11 mouse cellular contexts compared by ENCODE assay signal in the genomic region with DNA sequence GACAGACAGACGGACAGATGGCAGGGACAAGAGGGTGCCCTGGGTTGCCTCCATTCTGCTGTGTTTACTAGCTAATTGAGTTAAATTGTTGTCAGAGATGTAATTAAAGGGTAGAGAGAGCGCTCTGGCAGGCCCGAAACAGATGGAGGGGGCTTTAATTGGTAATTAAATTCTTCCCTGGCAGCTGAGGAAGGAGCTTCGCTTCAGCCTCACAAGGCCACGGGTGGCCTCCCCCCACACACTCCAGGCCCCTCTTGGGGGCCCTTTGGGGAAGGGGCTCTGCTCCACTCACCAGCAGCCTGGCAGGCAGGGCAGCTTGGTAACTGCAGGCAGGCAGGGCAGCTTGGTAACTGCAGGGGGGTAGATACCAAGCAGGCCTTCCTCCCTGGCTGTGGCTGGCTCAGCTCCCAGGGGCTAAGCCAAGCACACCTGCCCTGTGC. TPM values are rescaled to one million over a fixed set of nuclear protein-coding genes. Genes with fewer than 3 reads are reported as not detected.
DNase-seq lines count a peak whose midpoint lies in the region; ATAC-seq and TF ChIP-seq lines count a peak whose summit lies in the region.
"Had no signal": no experiment of that assay in that cellular context is flagged by ENCODE, and none has a peak within 500 bp of the region (broad histone marks: within the 10 kb centered on the region; RNA-seq: fewer than 3 reads in every experiment).

No protein-coding gene starts in this region.

- H3K36me3 ChIP-seq in stomach, embryonic 14.5 days (ENCODE audit: control insufficient read depth, insufficient read depth, low read length), result no peaks in the 10 kb centered on the region
- H3K36me3 ChIP-seq in stomach, postnatal 0 days (ENCODE audit: control insufficient read depth, insufficient read depth, low read length), result no peaks in the 10 kb centered on the region
- no peaks in the 10 kb centered on the region for H3K36me3 ChIP-seq in hindbrain, embryonic 10.5 days
- no peaks in the 10 kb centered on the region for H3K36me3 ChIP-seq in midbrain, embryonic 13.5 days
- H3K36me3 ChIP-seq in liver, postnatal 0 days (replicated peaks; ENCODE audit: insufficient read depth, low read length), result no peaks in the 10 kb centered on the region
- H3K36me3 ChIP-seq: limb, embryonic 15.5 days had no signal

- ATAC-seq in stomach, embryonic 14.5 days (ENCODE audit: insufficient number of reproducible peaks, insufficient read depth, low FRiP score, low read depth), result no peak
- no peak for ATAC-seq in stomach, postnatal 0 days (ENCODE audit: low FRiP score, low TSS enrichment)
- peak; percentile 93 for ATAC-seq in midbrain, embryonic 13.5 days
- no peak for ATAC-seq in liver, postnatal 0 days

- H3K4me3 ChIP-seq in stomach, embryonic 14.5 days (ENCODE audit: low read depth, low read length), result no peak overlapping the region
- no peak overlapping the region for H3K4me3 ChIP-seq in stomach, postnatal 0 days (ENCODE audit: low read depth, low read length)
- peak overlapping the region; percentile 20; the same call in 1 of the 2 replicates for H3K4me3 ChIP-seq in hindbrain, embryonic 10.5 days
- no peak overlapping the region for H3K4me3 ChIP-seq in midbrain, embryonic 13.5 days (replicated peaks)
- H3K4me3 ChIP-seq in liver, postnatal 0 days (ENCODE audit: low read depth, low read length), result no peak overlapping the region
- H3K4me3 ChIP-seq: limb, embryonic 15.5 days had no signal

- H3K4me2 ChIP-seq in stomach, embryonic 14.5 days (replicated peaks; ENCODE audit: low read depth, low read length), result no peak overlapping the region
- H3K4me2 ChIP-seq in stomach, postnatal 0 days (replicated peaks; ENCODE audit: low read depth), result no peak overlapping the region
- 0 out of 2 replicates have a peak overlapping the region, but pooled peaks have one; percentile 3 for H3K4me2 ChIP-seq in midbrain, embryonic 13.5 days (replicated peaks)
- no peak overlapping the region for H3K4me2 ChIP-seq in liver, postnatal 0 days (ENCODE audit: low read depth, low read length)
- H3K4me2 ChIP-seq: limb, embryonic 15.5 days had no signal

- no peak for DNase-seq in stomach, postnatal 0 days (ENCODE audit: low spot score)
- DNase-seq in hindbrain, embryonic 10.5 days (ENCODE audit: low spot score), result no peak
- no peak for DNase-seq in ovary, postnatal 36 days (ENCODE audit: low spot score)
- DNase-seq in cerebellum, postnatal 36 days, result no peak
- DNase-seq in liver, postnatal 0 days, result no peak
- DNase-seq: gastrocnemius, postnatal 10 days; kidney, postnatal 4 days; lung, postnatal 10 days had no signal

- H3K4me1 ChIP-seq in stomach, embryonic 14.5 days (ENCODE audit: control insufficient read depth, insufficient read depth, low read length), result 0 out of 2 replicates have a peak, but pooled peaks cover 11% of the 10 kb centered on the region
- no peaks in the 10 kb centered on the region for H3K4me1 ChIP-seq in stomach, postnatal 0 days (replicated peaks; ENCODE audit: control insufficient read depth, insufficient read depth)
- H3K4me1 ChIP-seq in hindbrain, embryonic 10.5 days (replicated peaks), result peaks cover 62% of the 10 kb centered on the region
- H3K4me1 ChIP-seq in midbrain, embryonic 13.5 days (replicated peaks), result peaks cover 29% of the 10 kb centered on the region
- 0 out of 2 replicates have a peak, but pooled peaks cover 4% of the 10 kb centered on the region for H3K4me1 ChIP-seq in liver, postnatal 0 days (ENCODE audit: insufficient read depth)
- H3K4me1 ChIP-seq: limb, embryonic 15.5 days had no signal

- no peak overlapping the region for H3K9ac ChIP-seq in stomach, embryonic 14.5 days (replicated peaks; ENCODE audit: low read depth, low read length)
- no peak overlapping the region for H3K9ac ChIP-seq in stomach, postnatal 0 days (ENCODE audit: low read length)
- H3K9ac ChIP-seq in midbrain, embryonic 13.5 days (replicated peaks), result peak overlapping the region; percentile 36; the same call in 1 of the 2 replicates
- H3K9ac ChIP-seq in liver, postnatal 0 days (replicated peaks), result no peak overlapping the region
- H3K9ac ChIP-seq: limb, embryonic 15.5 days had no signal

- no peaks in the 10 kb centered on the region for H3K9me3 ChIP-seq in stomach, embryonic 14.5 days (ENCODE audit: control insufficient read depth, low read depth, low read length)
- no peaks in the 10 kb centered on the region for H3K9me3 ChIP-seq in stomach, postnatal 0 days (ENCODE audit: control insufficient read depth, low read length)
- H3K9me3 ChIP-seq in hindbrain, embryonic 10.5 days, result no peaks in the 10 kb centered on the region
- no peaks in the 10 kb centered on the region for H3K9me3 ChIP-seq in midbrain, embryonic 13.5 days
- no peaks in the 10 kb centered on the region for H3K9me3 ChIP-seq in liver, postnatal 0 days (ENCODE audit: low read length)
- H3K9me3 ChIP-seq: limb, embryonic 15.5 days had no signal

- TF ChIP-seq EP300 in stomach, postnatal 0 days (optimal IDR thresholded peaks at IDR 0.05), result no peak
- TF ChIP-seq EP300 in liver, postnatal 0 days (IDR thresholded peaks at IDR 0.05; ENCODE audit: low read depth), result no peak

- TF ChIP-seq CTCF in stomach, postnatal 0 days (IDR thresholded peaks at IDR 0.05; ENCODE audit: low read depth), result no peak
- TF ChIP-seq CTCF in liver, postnatal 0 days (IDR thresholded peaks at IDR 0.05; ENCODE audit: low read depth), result no peak

- 51% methylated on average over 5 of the region's 5 CpGs for WGBS in stomach, embryonic 14.5 days
- WGBS in stomach, postnatal 0 days, result 60% methylated on average over 4 of the region's 5 CpGs
- 37% methylated on average over 5 of the region's 5 CpGs for WGBS in hindbrain, embryonic 10.5 days
- WGBS in midbrain, embryonic 13.5 days, result 17% methylated on average over 5 of the region's 5 CpGs
- WGBS in liver, postnatal 0 days (ENCODE audit: insufficient replicate concordance), result 51% methylated on average over 5 of the region's 5 CpGs

- H3K27me3 ChIP-seq in stomach, embryonic 14.5 days (ENCODE audit: control insufficient read depth, insufficient read depth, low read length), result no peaks in the 10 kb centered on the region
- no peaks in the 10 kb centered on the region for H3K27me3 ChIP-seq in stomach, postnatal 0 days (ENCODE audit: control insufficient read depth, insufficient read depth, low read length)
- no peaks in the 10 kb centered on the region for H3K27me3 ChIP-seq in hindbrain, embryonic 10.5 days (ENCODE audit: insufficient read depth, poor library complexity, severe bottlenecking)
- H3K27me3 ChIP-seq in midbrain, embryonic 13.5 days, result no peaks in the 10 kb centered on the region
- H3K27me3 ChIP-seq in liver, postnatal 0 days (ENCODE audit: insufficient read depth, low read length), result no peaks in the 10 kb centered on the region
- H3K27me3 ChIP-seq: limb, embryonic 15.5 days had no signal

- peak overlapping the region; percentile 4; the same call in 1 of the 2 replicates for H3K27ac ChIP-seq in stomach, embryonic 14.5 days (ENCODE audit: low read length)
- H3K27ac ChIP-seq in stomach, postnatal 0 days (replicated peaks), result no peak overlapping the region
- H3K27ac ChIP-seq in hindbrain, embryonic 10.5 days, result peak overlapping the region; percentile 95
- H3K27ac ChIP-seq in midbrain, embryonic 13.5 days, result peak overlapping the region; percentile 93
- H3K27ac ChIP-seq in liver, postnatal 0 days (ENCODE audit: low read depth), result no peak overlapping the region
- H3K27ac ChIP-seq: limb, embryonic 15.5 days had no signal

RNA-seq across cellular contexts. Expression of a gene that starts 30.4 kb away (rescaled TPM):
- polyA plus RNA-seq in stomach, embryonic 14.5 days (2014; fragmentation: Nextera tagmentation; extraction: Ambion mirVana), result 65.2 and 68.7 TPM in 2 replicates
- 61.7 and 64.9 TPM in 2 replicates for polyA plus RNA-seq in stomach, postnatal 0 days (2015; fragmentation: Nextera tagmentation; extraction: Ambion mirVana)
- polyA plus RNA-seq in hindbrain, embryonic 10.5 days (2016; fragmentation: Nextera tagmentation; extraction: Ambion mirVana), result 112 and 124 TPM in 2 replicates
- 103 and 104 TPM in 2 replicates for polyA plus RNA-seq in midbrain, embryonic 13.5 days (2015; fragmentation: Nextera tagmentation; extraction: Ambion mirVana)
- polyA plus RNA-seq in liver, postnatal 0 days (2015; fragmentation: Nextera tagmentation; extraction: Ambion mirVana), result 38.3 and 38.4 TPM in 2 replicates

RNA-seq across cellular contexts. Expression of a gene that starts 36.3 kb away (rescaled TPM):
- 136 and 141 TPM in 2 replicates for polyA plus RNA-seq in stomach, embryonic 14.5 days (2014; fragmentation: Nextera tagmentation; extraction: Ambion mirVana)
- polyA plus RNA-seq in stomach, postnatal 0 days (2015; fragmentation: Nextera tagmentation; extraction: Ambion mirVana), result 84.7 and 95.1 TPM in 2 replicates
- 42.9 and 44.2 TPM in 2 replicates for polyA plus RNA-seq in hindbrain, embryonic 10.5 days (2016; fragmentation: Nextera tagmentation; extraction: Ambion mirVana)
- polyA plus RNA-seq in midbrain, embryonic 13.5 days (2015; fragmentation: Nextera tagmentation; extraction: Ambion mirVana), result 14.8 and 19.7 TPM in 2 replicates
- 51.0 and 55.5 TPM in 2 replicates for polyA plus RNA-seq in liver, postnatal 0 days (2015; fragmentation: Nextera tagmentation; extraction: Ambion mirVana)

RNA-seq across cellular contexts. Expression of a gene that starts 42.0 kb away (rescaled TPM):
- polyA plus RNA-seq in stomach, embryonic 14.5 days (2014; fragmentation: Nextera tagmentation; extraction: Ambion mirVana), result 46.8 and 48.7 TPM in 2 replicates
- 112 and 116 TPM in 2 replicates for polyA plus RNA-seq in stomach, postnatal 0 days (2015; fragmentation: Nextera tagmentation; extraction: Ambion mirVana)
- polyA plus RNA-seq in hindbrain, embryonic 10.5 days (2016; fragmentation: Nextera tagmentation; extraction: Ambion mirVana), result 0.37 and 0.75 TPM in 2 replicates
- polyA plus RNA-seq in midbrain, embryonic 13.5 days (2015; fragmentation: Nextera tagmentation; extraction: Ambion mirVana), result 0.10 TPM in 1 of 2 replicates, not detected in the other
- polyA plus RNA-seq in liver, postnatal 0 days (2015; fragmentation: Nextera tagmentation; extraction: Ambion mirVana), result 10.1 and 13.9 TPM in 2 replicates

RNA-seq across cellular contexts. Expression of a gene that starts 56.2 kb away (rescaled TPM):
- polyA plus RNA-seq in stomach, embryonic 14.5 days (2014; fragmentation: Nextera tagmentation; extraction: Ambion mirVana), result 30.4 and 36.4 TPM in 2 replicates
- 32.4 and 35.6 TPM in 2 replicates for polyA plus RNA-seq in stomach, postnatal 0 days (2015; fragmentation: Nextera tagmentation; extraction: Ambion mirVana)
- polyA plus RNA-seq in hindbrain, embryonic 10.5 days (2016; fragmentation: Nextera tagmentation; extraction: Ambion mirVana), result 65.7 and 71.8 TPM in 2 replicates
- polyA plus RNA-seq in midbrain, embryonic 13.5 days (2015; fragmentation: Nextera tagmentation; extraction: Ambion mirVana), result 67.8 and 69.0 TPM in 2 replicates
- 17.6 and 22.1 TPM in 2 replicates for polyA plus RNA-seq in liver, postnatal 0 days (2015; fragmentation: Nextera tagmentation; extraction: Ambion mirVana)

RNA-seq across cellular contexts. Expression of a gene that starts 57.9 kb away (rescaled TPM):
- polyA plus RNA-seq in stomach, embryonic 14.5 days (2014; fragmentation: Nextera tagmentation; extraction: Ambion mirVana), result 25.2 and 26.5 TPM in 2 replicates
- polyA plus RNA-seq in stomach, postnatal 0 days (2015; fragmentation: Nextera tagmentation; extraction: Ambion mirVana), result 56.7 and 57.1 TPM in 2 replicates
- 31.4 and 36.4 TPM in 2 replicates for polyA plus RNA-seq in hindbrain, embryonic 10.5 days (2016; fragmentation: Nextera tagmentation; extraction: Ambion mirVana)
- 18.2 and 18.3 TPM in 2 replicates for polyA plus RNA-seq in midbrain, embryonic 13.5 days (2015; fragmentation: Nextera tagmentation; extraction: Ambion mirVana)
- polyA plus RNA-seq in liver, postnatal 0 days (2015; fragmentation: Nextera tagmentation; extraction: Ambion mirVana), result 271 and 273 TPM in 2 replicates

Comparison
In these comparisons a context has a peak if more than half of its experiments do, and no peak if none do; other contexts are left out.
1. H3K27ac ChIP-seq: peak in stomach, embryonic 14.5 days (single experiment), hindbrain, embryonic 10.5 days (single experiment) and midbrain, embryonic 13.5 days (single experiment); none in stomach, postnatal 0 days (single experiment) and liver, postnatal 0 days (single experiment).